Mouse (Mus musculus) heart, adult 2 months (tissue): ENCODE measurements around the gene Irf8.

Source experiments
- CTCF ChIP-seq: fragments of 200-600 bp; IDR thresholded peaks from 2 replicates; pipeline ENCODE4 v1.8.1; 2022; ENCODE audit warnings: antibody characterized with exemption, mild to moderate bottlenecking, moderate library complexity
- POLR2A ChIP-seq: fragments of 200-500 bp; IDR thresholded peaks from 2 replicates; pipeline ENCODE4 v1.6.1; 2011; ENCODE audit warnings: mild to moderate bottlenecking, low read depth, low read length, control low read depth; ENCODE audit not compliant: insufficient read depth

GRCm38 (mm10) chr8:120766622-120767021 is 30.5 kb downstream of the Irf8 start:
- no peak for TF ChIP-seq POLR2A
- no peak for TF ChIP-seq CTCF
